Mouse (Mus musculus) G1E (cell line): ENCODE measurements around the gene Ank. TPM values are rescaled to one million over a fixed set of nuclear protein-coding genes. Genes with fewer than 3 reads are reported as not detected.

ENCODE experiments used
- ATAC-seq: 2 replicates; pipeline ENCODE4 v1.8.0; 2016; ENCODE audit warnings: mild to moderate bottlenecking; ENCODE audit not compliant: insufficient number of reproducible peaks, poor library complexity, low FRiP score, severe bottlenecking; ENCODE audit errors: extremely low read depth
- DNase-seq: peaks from one replicate; pipeline ENCODE4 v3.0.0; 2012; ENCODE audit warnings: low spot score
- H3K27me3 ChIP-seq: 2 replicates; pipeline ENCODE4 v1.6.1; 2012; ENCODE audit warnings: mild to moderate bottlenecking, low read length, inconsistent platforms; ENCODE audit not compliant: insufficient read depth
- H3K36me3 ChIP-seq: replicated peaks from 2 replicates; pipeline ENCODE3; 2012; ENCODE audit warnings: mild to moderate bottlenecking, inconsistent platforms
- H3K4me1 ChIP-seq: 2 replicates; pipeline ENCODE4 v1.6.1; 2012; ENCODE audit warnings: low read depth, low read length, inconsistent platforms, mixed read lengths; ENCODE audit not compliant: insufficient read depth
- H3K4me3 ChIP-seq: 2 replicates; pipeline ENCODE4 v1.5.1; 2012; ENCODE audit warnings: low read depth, mild to moderate bottlenecking, inconsistent platforms, low read length, moderate library complexity, mixed read lengths
- H3K9me3 ChIP-seq: replicated peaks from 2 replicates; pipeline ENCODE4 v1.6.1; 2012; ENCODE audit warnings: inconsistent platforms
- CTCF ChIP-seq: IDR thresholded peaks from 2 replicates; pipeline ENCODE4 v1.5.1; 2012; ENCODE audit warnings: low read depth, low read length, inconsistent platforms, mixed read lengths
- GATA1 ChIP-seq: IDR thresholded peaks from 2 replicates; pipeline ENCODE4 v1.6.1; 2012; ENCODE audit warnings: borderline replicate concordance, low read length, inconsistent platforms, mixed read lengths
- GATA2 ChIP-seq: IDR thresholded peaks from 2 replicates; pipeline ENCODE4 v1.6.1; 2012; ENCODE audit warnings: low read depth, low read length, inconsistent platforms, borderline replicate concordance
- POLR2AphosphoS5 ChIP-seq: IDR thresholded peaks from 2 replicates; pipeline ENCODE4 v1.6.1; 2012; ENCODE audit warnings: low read depth, low read length, inconsistent platforms; ENCODE audit not compliant: insufficient replicate concordance
- TAL1 ChIP-seq: conservative IDR thresholded peaks from 2 replicates; pipeline ENCODE4 v1.6.1; 2012; ENCODE audit warnings: low read depth, low read length, inconsistent platforms, mixed read lengths
- polyA plus RNA-seq: library from polyadenylated mRNA; stranded (reverse); fragments of >175 nt; gene quantifications from 2 replicates; pipeline ENCODE4 v1.2.3, GENCODE M21; 2012
- total RNA-seq, 2 experiments: library from RNA; stranded (forward) in 1 of 2; stranded (reverse) in 1 of 2; fragments of 200-1000 nt in 1 of 2; fragments of >200 nt in 1 of 2; fragmentation: Nextera tagmentation in 1 of 2; gene quantifications; 2 replicates each; pipeline ENCODE4 v1.2.3; 2014 to 2017

The Ank gene
- total and polyA plus RNA-seq, 3 experiments, result 37.0 to 145 (median 39.2) TPM

- H3K4me3 ChIP-seq, result no peak overlapping the region
- no peak for TF ChIP-seq POLR2AphosphoS5
- no peak for TF ChIP-seq CTCF
- no peak for TF ChIP-seq TAL1
- no peak for TF ChIP-seq GATA1
- TF ChIP-seq GATA2, result no peak
- ATAC-seq, result no peak
- H3K27me3 ChIP-seq, result no peaks in the 10 kb centered on the region
- no peak for DNase-seq
- H3K4me1 ChIP-seq, result peaks cover 76% of the 10 kb centered on the region
- no peaks in the 10 kb centered on the region for H3K9me3 ChIP-seq
- peaks cover 72% of the 10 kb centered on the region for H3K36me3 ChIP-seq
Measured at GRCm38 (mm10) chr15:27475988-27476387, 9.5 kb downstream of the Ank start.

GRCm38 (mm10) chr15:27476671-27477070 lies 10.2 kb downstream of the Ank start:
- Histone ChIP-seq H3K4me3 (no peak overlapping the region; the same call in 1 of the 2 replicates), H3K4me1 (peaks cover 74% of the 10 kb centered on the region), H3K36me3 (peaks cover 71% of the 10 kb centered on the region), H3K27me3 (no peaks in the 10 kb centered on the region), H3K9me3 (no peaks in the 10 kb centered on the region)
- no peak for ATAC-seq
- TF ChIP-seq GATA2 (no peak), TAL1 (no peak), CTCF (no peak), POLR2AphosphoS5 (no peak), GATA1 (no peak)
- DNase-seq, result no peak

DNA sequence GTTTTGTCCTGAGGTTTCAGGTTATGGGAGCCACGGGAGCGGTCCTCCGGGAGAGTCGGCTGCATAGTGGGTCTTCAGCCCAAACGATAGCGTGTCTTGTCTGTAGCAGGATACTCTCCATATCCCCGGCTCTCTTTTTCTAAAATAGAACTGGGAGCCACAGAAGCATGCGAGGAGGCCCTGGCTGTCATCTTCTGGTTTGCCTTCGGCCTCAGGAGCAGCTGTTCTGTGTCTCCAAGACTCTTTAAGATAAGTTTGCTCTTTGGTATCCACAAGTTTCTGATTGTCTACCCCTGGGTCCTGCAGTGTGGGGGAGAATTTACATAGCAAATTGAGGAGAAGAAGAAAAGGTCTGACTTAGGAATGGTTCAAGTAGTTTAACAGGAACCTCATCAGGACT lies 10.7 kb downstream of the Ank start:
- no peak overlapping the region for H3K4me3 ChIP-seq
- peaks cover 74% of the 10 kb centered on the region for H3K36me3 ChIP-seq
- H3K9me3 ChIP-seq, result no peaks in the 10 kb centered on the region
- peaks cover 77% of the 10 kb centered on the region for H3K4me1 ChIP-seq
- DNase-seq, result no peak
- TF ChIP-seq GATA2 (no peak), POLR2AphosphoS5 (no peak), GATA1 (no peak), CTCF (no peak), TAL1 (no peak)
- ATAC-seq, result no peak
- no peaks in the 10 kb centered on the region for H3K27me3 ChIP-seq

DNA sequence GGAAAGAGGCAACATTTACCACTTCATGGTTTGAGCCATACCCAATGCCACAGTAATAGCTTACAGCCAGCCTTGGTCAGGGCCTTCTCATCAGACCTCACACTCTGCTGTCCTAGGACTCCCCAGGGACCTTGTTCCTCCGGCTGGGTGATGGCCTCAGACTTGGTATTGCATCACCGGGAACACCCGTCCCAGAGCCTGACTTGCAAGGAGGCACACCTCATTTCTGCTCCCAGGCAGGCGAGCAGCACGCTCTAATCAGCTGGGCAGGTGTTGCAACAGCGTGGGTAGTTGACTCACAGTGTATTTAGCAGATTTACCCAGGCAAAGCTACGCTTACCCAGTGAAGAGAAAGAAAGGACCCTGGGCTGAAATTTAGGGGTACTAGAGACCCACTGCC lies 11.2 kb downstream of the Ank start:
- Histone ChIP-seq H3K36me3 (peaks cover 71% of the 10 kb centered on the region), H3K4me1 (peaks cover 74% of the 10 kb centered on the region), H3K9me3 (no peaks in the 10 kb centered on the region), H3K4me3 (peak overlapping the region; percentile 39; the same call in 1 of the 2 replicates), H3K27me3 (no peaks in the 10 kb centered on the region)
- no peak for ATAC-seq
- TF ChIP-seq GATA2, result no peak
- TF ChIP-seq GATA1, result no peak
- TF ChIP-seq POLR2AphosphoS5, result no peak
- no peak for TF ChIP-seq CTCF
- TF ChIP-seq TAL1, result no peak
- no peak for DNase-seq

DNA sequence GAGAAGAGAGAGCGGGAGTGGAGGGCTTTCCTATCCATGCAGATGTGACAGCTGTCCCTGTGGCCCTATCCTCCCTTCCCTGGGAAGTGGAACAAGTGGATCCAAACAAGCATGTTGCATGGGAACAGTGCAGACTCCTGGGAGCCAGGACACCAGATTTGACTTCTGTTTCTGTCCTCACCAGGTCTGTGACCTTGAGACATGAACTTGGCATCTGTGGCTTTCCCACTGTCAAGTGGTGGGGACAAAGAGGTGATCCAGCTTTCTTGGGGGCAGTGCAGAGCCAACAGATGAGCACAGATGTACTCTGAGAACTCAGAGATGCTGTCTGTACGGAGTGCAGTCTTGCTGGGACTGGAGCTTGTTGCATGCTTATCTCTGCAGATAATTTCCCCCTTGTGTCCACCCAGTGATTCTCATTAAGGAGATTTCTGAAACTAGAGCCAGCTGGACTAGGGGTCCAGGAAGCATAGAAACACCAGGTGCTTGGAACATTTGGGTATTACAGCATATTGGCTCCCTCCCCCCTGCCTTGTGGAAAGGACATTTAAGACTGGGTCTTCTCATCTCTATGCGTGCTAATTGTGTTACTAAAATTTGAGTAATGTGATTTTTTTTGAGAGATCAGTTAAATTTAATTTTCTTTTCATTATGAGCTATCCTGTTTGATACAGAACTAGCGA lies 14.0 kb downstream of the Ank start:
- Histone ChIP-seq H3K27me3 (no peaks in the 10 kb centered on the region), H3K9me3 (no peaks in the 10 kb centered on the region), H3K4me1 (peaks cover 64% of the 10 kb centered on the region), H3K4me3 (no peak overlapping the region), H3K36me3 (peaks cover 63% of the 10 kb centered on the region)
- TF ChIP-seq TAL1, result no peak
- TF ChIP-seq POLR2AphosphoS5, result no peak
- TF ChIP-seq GATA2, result no peak
- no peak for TF ChIP-seq GATA1
- TF ChIP-seq CTCF, result no peak
- no peak for ATAC-seq
- no peak for DNase-seq

DNA sequence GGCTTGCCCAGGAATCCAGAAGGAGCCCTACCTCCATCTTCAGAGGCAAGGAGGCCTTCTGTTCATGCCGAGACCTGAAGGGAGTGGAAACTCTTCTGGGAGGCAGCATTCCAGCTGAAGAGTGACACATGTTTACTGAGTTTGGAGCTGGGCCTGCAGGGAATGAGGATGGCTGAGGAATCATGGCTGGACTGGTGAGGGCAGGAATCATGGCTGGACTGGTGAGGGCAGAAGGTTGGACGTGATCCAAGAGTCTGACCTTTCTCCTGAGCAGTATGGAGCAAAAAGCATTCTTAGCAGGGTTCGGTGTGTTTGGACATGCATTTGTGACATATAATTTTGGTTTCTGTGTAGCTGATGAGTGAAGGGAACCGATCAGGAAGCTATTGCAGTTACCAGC lies 15.5 kb downstream of the Ank start:
- ATAC-seq (no peak), DNase-seq (no peak)
- Histone ChIP-seq H3K27me3 (no peaks in the 10 kb centered on the region), H3K36me3 (peaks cover 63% of the 10 kb centered on the region), H3K4me3 (no peak overlapping the region), H3K4me1 (peaks cover 63% of the 10 kb centered on the region), H3K9me3 (no peaks in the 10 kb centered on the region)
- TF ChIP-seq CTCF, result no peak
- TF ChIP-seq GATA2, result no peak
- no peak for TF ChIP-seq TAL1
- TF ChIP-seq POLR2AphosphoS5, result no peak
- TF ChIP-seq GATA1, result no peak
